Mouse (Mus musculus): ENCODE results near the gene Zfp758. TPM values are rescaled to one million over a fixed set of nuclear protein-coding genes. Genes with fewer than 3 reads are reported as not detected.
"Not testable (repeated sequence)": the region's sequence is repeated elsewhere in the genome, so short reads cannot be mapped to it uniquely, and the experiment has no call there.

The Zfp758 gene
- 3.9 and 5.6 TPM in 2 replicates for polyA plus RNA-seq (2012; rRNA removed)

GRCm38 (mm10) chr17:22361101-22361781 lies at the start of gene Zfp758, which contains the start of gene Zfp944:
Gene Zfp758, plus strand, starts transcription at chr17:22361453.
Gene Zfp944, minus strand, starts transcription at chr17:22361400.
- DNase-seq (ENCODE audit: extremely low spot score in 1 of 2, low spot score in 1 of 2): peak; percentile 3 to 18

GRCm38 (mm10) chr17:22314219-22314618 lies 47.0 kb upstream of the Zfp758 start:
- DNase-seq (ENCODE audit: extremely low spot score in 1 of 2, low spot score in 1 of 2): peak in 1 of 2 experiments; percentile 2

GRCm38 (mm10) chr17:22314730-22315226 lies 46.5 kb upstream of the Zfp758 start, which contains the start of gene CT030661.1:
Gene CT030661.1, minus strand, starts transcription at chr17:22314837.
- peak; percentile 95 to 98 for DNase-seq (ENCODE audit: extremely low spot score in 1 of 2, low spot score in 1 of 2)

- not testable (repeated sequence) for DNase-seq (ENCODE audit: extremely low spot score in 1 of 2, low spot score in 1 of 2)
These were observed 46.0 kb upstream of the Zfp758 start for GRCm38 (mm10) chr17:22315247-22315646.

DNA sequence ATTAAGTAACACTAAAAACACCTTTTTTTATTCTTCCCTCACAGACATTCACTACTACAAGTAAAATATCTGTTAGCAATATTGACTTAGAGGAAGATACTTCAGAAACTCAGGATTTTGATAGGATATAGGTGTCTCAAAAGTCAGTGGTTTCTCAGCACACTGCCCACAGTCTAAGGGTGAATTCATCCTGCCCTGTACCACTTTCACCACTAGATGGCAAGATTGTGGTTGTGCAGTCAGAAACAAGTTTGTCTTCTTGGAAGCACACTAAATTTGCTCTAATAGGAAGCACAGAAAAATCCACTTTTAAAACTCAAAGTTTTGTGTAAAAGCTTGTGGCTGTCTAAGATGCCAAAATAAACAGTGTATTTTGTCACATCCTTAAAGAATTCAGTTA lies 8.5 kb upstream of the Zfp758 start:
- DNase-seq (ENCODE audit: extremely low spot score in 1 of 2, low spot score in 1 of 2): peak; percentile 7 to 60

GRCm38 (mm10) chr17:22360572-22360971 lies 681 bp upstream of the Zfp758 start:
- DNase-seq (ENCODE audit: extremely low spot score in 1 of 2, low spot score in 1 of 2): no peak

DNA sequence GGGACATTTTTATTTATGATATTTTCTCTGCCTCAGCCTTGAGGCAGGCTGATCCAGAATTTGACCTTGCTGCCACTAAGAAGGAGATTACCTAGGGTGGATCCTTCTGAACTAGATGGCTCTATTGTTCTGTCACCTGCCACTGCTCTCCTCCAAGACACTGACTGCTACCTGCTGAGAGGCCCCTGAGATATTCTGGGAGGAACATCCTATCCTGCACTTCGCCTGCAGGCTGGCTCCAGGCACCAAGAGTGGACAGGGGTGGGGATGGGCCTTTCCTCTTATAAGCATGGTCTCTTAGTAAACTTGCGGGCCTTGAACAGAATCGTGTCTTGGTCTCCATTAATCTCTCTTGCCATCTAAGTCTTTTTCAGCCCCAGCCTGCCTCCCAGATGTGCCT lies 2.6 kb downstream of the Zfp758 start:
- no peak for DNase-seq (ENCODE audit: extremely low spot score in 1 of 2, low spot score in 1 of 2)

DNA sequence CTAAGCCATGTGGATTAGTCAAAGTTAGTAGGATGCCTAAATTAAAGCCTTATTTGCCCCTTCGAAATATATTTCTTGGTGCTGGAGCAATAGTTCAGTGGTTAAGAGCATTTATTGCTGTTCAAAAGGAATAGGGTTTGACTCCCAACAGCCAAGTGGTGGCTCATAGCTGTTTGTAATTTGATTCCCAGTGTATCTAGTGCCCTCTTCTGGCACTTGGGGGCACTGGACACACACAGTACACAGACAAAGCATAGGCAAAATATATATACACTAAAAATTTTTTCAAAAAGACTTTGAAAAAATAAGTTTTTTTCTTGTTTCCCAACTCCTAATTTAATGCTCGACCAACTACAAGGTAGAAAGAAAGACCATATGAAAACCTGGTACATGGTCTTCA lies 49.5 kb downstream of the Zfp758 start:
- peak in 1 of 2 experiments; percentile 7 for DNase-seq (ENCODE audit: extremely low spot score in 1 of 2, low spot score in 1 of 2)

DNA sequence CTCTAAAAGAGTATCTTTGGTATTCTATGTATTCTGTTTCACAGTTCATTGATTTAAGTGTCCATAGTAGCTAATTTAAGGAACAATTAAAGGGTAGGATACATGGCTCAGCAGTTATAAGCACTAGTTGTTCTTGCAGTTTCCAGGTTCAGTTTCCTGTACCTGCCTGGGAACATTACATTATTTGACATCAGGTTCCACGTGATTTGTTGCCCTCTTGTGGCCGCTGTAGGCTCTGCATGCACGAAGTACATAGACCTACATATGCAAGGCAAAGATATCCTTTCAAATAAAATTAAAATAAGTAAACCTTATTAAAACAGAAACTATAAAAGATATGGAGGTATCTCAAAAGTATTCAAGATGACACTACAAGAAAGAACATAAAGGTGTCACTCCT lies 56.3 kb downstream of the Zfp758 start:
- peak in 1 of 2 experiments; percentile 68 for DNase-seq (ENCODE audit: extremely low spot score in 1 of 2, low spot score in 1 of 2)

DNA sequence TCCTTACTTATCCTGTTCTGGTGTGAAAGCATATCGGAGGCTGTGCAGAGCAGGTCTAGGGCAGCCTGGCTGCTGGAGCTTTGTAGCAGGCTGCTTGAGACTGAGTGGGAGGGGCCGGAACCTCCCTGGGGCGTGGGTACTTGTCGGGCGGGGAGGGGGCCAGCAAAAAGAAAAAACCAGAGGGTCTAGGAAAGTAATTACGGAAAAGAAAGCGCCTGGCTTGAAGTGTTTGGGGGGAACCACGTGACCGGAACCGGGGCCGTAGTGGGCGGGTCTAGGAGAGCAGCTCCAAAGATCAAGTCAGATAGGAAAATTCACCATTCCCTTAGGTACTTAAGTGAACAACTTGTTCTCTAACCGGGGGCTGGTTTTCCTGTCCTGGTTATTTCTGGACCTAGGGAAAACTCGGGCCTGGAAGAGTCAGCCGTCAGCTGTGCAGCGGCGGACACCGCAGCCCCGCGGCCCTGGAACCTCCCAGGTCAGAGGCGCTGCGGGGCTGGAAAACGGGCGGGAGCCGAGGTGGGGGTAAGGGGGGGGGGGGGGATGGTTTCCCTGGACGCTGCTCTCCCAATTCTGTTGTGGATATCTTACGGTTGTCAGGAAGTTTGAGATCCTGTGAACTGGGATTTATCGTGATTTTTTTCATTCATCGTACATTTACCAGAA lies 62.8 kb downstream of the Zfp758 start, which contains the start of gene Zfp946:
Zfp946 (plus strand) TSS at position 271 of the 666 bp plus-strand sequence.
- DNase-seq (ENCODE audit: extremely low spot score in 1 of 2, low spot score in 1 of 2): peak; percentile 44 to 81

DNA sequence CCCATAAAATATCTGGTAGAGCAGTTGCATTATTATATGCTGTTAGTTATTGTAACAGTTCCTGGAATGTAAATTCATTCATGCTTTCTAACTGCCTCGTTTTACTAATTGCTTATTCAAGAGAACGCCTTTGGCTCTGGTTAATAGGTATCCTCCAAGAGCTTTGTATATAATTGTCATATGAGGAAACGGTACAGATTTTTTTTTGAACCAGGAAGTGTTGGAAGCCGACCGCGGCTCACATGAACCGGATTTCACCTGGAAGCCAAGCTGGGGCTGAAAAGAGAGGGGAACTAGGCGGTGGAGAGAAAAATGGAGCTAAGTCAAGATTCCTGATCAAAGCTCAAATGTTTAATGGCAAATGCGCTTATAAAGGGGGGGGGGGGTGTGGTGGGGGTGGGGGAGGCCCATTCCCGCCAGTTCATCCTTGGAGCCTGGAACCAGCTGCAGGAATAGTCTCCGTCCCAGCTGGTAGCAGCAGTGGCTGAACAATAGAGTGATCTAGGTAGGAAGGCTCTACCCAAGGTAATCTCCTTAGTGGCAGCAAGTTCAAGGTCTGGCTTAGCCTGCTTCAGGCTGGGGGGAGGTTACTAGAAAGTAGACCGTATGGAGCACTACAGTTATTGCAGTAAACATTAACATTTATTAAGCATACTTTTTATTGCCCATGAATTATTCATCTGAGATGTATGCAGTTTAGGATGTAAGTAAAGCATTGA lies 63.5 kb downstream of the Zfp758 start:
- DNase-seq (ENCODE audit: extremely low spot score in 1 of 2, low spot score in 1 of 2): peak in 1 of 2 experiments; percentile 9

Other genes with a start within 250 kb of the Zfp758 start
- 0.38 and 0.54 TPM in 2 replicates for gene Zfp947, start 195.3 kb upstream of the Zfp758 start, polyA plus RNA-seq (2012; rRNA removed)
- 2.1 and 2.9 TPM in 2 replicates for gene Zfp994, start 135.8 kb upstream of the Zfp758 start, polyA plus RNA-seq (2012; rRNA removed)
- 8.5 and 9.9 TPM in 2 replicates for gene CT030661.1, start 46.6 kb upstream of the Zfp758 start, polyA plus RNA-seq (2012; rRNA removed)
- gene Zfp944, start 53 bp upstream of the Zfp758 start, polyA plus RNA-seq (2012; rRNA removed): 8.5 and 8.8 TPM in 2 replicates
- 12.3 and 12.9 TPM in 2 replicates for gene Zfp946, start 62.8 kb downstream of the Zfp758 start, polyA plus RNA-seq (2012; rRNA removed)
- gene Vmn2r111, start 212.0 kb downstream of the Zfp758 start, polyA plus RNA-seq (2012; rRNA removed): not detected in 2 replicates
- gene Vmn2r112, start 239.5 kb downstream of the Zfp758 start, polyA plus RNA-seq (2012; rRNA removed): not detected in 2 replicates